Mouse (Mus musculus) spleen, embryonic (tissue): ENCODE results near the gene Adam1b.

ENCODE experiments used
- CTCF ChIA-PET: fragments of 350-600 bp; sonication (Branson Sonifier 250); formaldehyde crosslinking; loops from one replicate; lab custom pipeline; 2022; lab: Charles Lee

Adam1b gene

GRCm38 (mm10) chr5:121500719-121501118, 2.5 kb downstream of the Adam1b start:
- CTCF ChIA-PET: no interaction called here

- CTCF ChIA-PET: interaction anchor here (0.6 kb wide), 1 partner anchor 28 kb away, joined by 10 read pairs; no protein-coding TSS in a partner anchor
Observed at GRCm38 (mm10) chr5:121493305-121493704, 9.9 kb downstream of the Adam1b start.

- CTCF ChIA-PET: no interaction called here
Observed at GRCm38 (mm10) chr5:121484801-121485200, 18.4 kb downstream of the Adam1b start.

- CTCF ChIA-PET: interaction anchor here (1.0 to 1.4 kb wide), 3 partner anchors 25 to 84 kb away, joined by 3 to 4 read pairs (median 3); partner anchors contain the start of gene Erp29
Observed at GRCm38 (mm10) chr5:121477680-121478079, 25.6 kb downstream of the Adam1b start.

GRCm38 (mm10) chr5:121476040-121476439, 27.2 kb downstream of the Adam1b start:
- CTCF ChIA-PET: interaction anchor here (1.4 kb wide), 1 partner anchor 23 kb away, joined by 3 read pairs; the partner anchor contains the start of gene Erp29

GRCm38 (mm10) chr5:121474610-121475009, 28.6 kb downstream of the Adam1b start:
- CTCF ChIA-PET: no interaction called here

- CTCF ChIA-PET: no interaction called here
Observed at GRCm38 (mm10) chr5:121472411-121472810, 30.8 kb downstream of the Adam1b start.

- CTCF ChIA-PET: interaction anchor here (1.5 kb wide), 1 partner anchor 20 kb away, joined by 3 read pairs; no protein-coding TSS in a partner anchor
Observed at GRCm38 (mm10) chr5:121469566-121469965, 33.7 kb downstream of the Adam1b start.

- CTCF ChIA-PET: no interaction called here
Observed at GRCm38 (mm10) chr5:121463601-121464250, 39.5 kb downstream of the Adam1b start.

- CTCF ChIA-PET: no interaction called here
Observed at GRCm38 (mm10) chr5:121462967-121463366, 40.3 kb downstream of the Adam1b start.

- CTCF ChIA-PET: no interaction called here
Observed at GRCm38 (mm10) chr5:121462171-121462502, 41.1 kb downstream of the Adam1b start.

- CTCF ChIA-PET: no interaction called here
Observed at GRCm38 (mm10) chr5:121461339-121462170, 41.7 kb downstream of the Adam1b start.

- CTCF ChIA-PET: interaction anchor here (0.6 kb wide), 1 partner anchor 21 kb away, joined by 3 read pairs; no protein-coding TSS in a partner anchor
Observed at GRCm38 (mm10) chr5:121455510-121456265, 47.5 kb downstream of the Adam1b start.

- CTCF ChIA-PET: no interaction called here
Observed at GRCm38 (mm10) chr5:121454503-121454782, 48.8 kb downstream of the Adam1b start.

- CTCF ChIA-PET: no interaction called here
Observed at GRCm38 (mm10) chr5:121453743-121454502, 49.3 kb downstream of the Adam1b start.

- CTCF ChIA-PET: interaction anchor here (1.3 kb wide), 1 partner anchor 24 kb away, joined by 3 read pairs; no protein-coding TSS in a partner anchor
Observed at GRCm38 (mm10) chr5:121452906-121453305, 50.3 kb downstream of the Adam1b start.

GRCm38 (mm10) chr5:121452026-121452869, 51.0 kb downstream of the Adam1b start, which contains the start of gene Erp29:
Gene Erp29, minus strand, starts transcription at chr5:121452506.
- CTCF ChIA-PET: interaction anchor here (1.3 kb wide), 1 partner anchor 25 kb away, joined by 3 read pairs; no protein-coding TSS in a partner anchor

- CTCF ChIA-PET: no interaction called here
Observed at GRCm38 (mm10) chr5:121451644-121452025, 51.6 kb downstream of the Adam1b start, which contains the start of gene Tmem116. Gene Tmem116, plus strand, starts transcription at chr5:121451893.

- CTCF ChIA-PET: no interaction called here
Observed at GRCm38 (mm10) chr5:121451203-121451602, 52.0 kb downstream of the Adam1b start.

GRCm38 (mm10) chr5:121450476-121450875, 52.8 kb downstream of the Adam1b start:
- CTCF ChIA-PET: interaction anchor here (1.0 kb wide), 1 partner anchor 27 kb away, joined by 3 read pairs; no protein-coding TSS in a partner anchor
